Mouse (Mus musculus): ENCODE results near the gene Uck2. TPM values are rescaled to one million over a fixed set of nuclear protein-coding genes. Genes with fewer than 3 reads are reported as not detected.

Uck2 gene
- polyA plus RNA-seq (2012; rRNA removed; ENCODE audit: low replicate concordance) = 21.0 and 29.0 TPM in 2 replicates

DNA sequence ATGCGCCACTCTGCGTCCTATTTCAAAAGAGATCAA, at the start of gene Uck2:
Uck2 (minus strand) TSS at position 1 of the 36 bp plus-strand sequence.

GRCm38 (mm10) chr1:167308261-167309054, 23.3 kb upstream of the Uck2 start, which contains the start of gene Tmco1:
Gene Tmco1 (plus strand): TSS chr1:167308378.

Other genes with a start within 250 kb of the Uck2 start
- 23.9 and 25.9 TPM in 2 replicates for gene Tmco1, start 23.1 kb upstream of the Uck2 start, polyA plus RNA-seq (2012; rRNA removed; ENCODE audit: low replicate concordance)
- gene Aldh9a1, start 64.7 kb upstream of the Uck2 start, polyA plus RNA-seq (2012; rRNA removed; ENCODE audit: low replicate concordance) = 69.2 and 97.5 TPM in 2 replicates
- 1,705 and 1,970 TPM in 2 replicates for gene Mgst3, start 108.5 kb upstream of the Uck2 start, polyA plus RNA-seq (2012; rRNA removed; ENCODE audit: low replicate concordance)
- gene Lrrc52, start 181.5 kb upstream of the Uck2 start, polyA plus RNA-seq (2012; rRNA removed; ENCODE audit: low replicate concordance) = not detected in 2 replicates